Mouse (Mus musculus) CH12.LX (cell line): ENCODE results near the gene Vac14.

Experiments
- CHD1 ChIP-seq: IDR thresholded peaks from 2 replicates; pipeline ENCODE4 v1.6.1; 2012; ENCODE audit warnings: low read depth, low read length, improper control_type of control experiment, inconsistent platforms
- CHD2 ChIP-seq: IDR thresholded peaks from 2 replicates; pipeline ENCODE4 v1.6.1; 2011; ENCODE audit warnings: low read length, improper control_type of control experiment
- CTCF ChIP-seq, 2 experiments: IDR thresholded peaks in 1 of 2; conservative IDR thresholded peaks in 1 of 2; 2 replicates each; pipeline ENCODE4 v1.5.1; 2011 to 2012; ENCODE audit warnings: low read depth in 2 of 2, low read length in 2 of 2, improper control_type of control experiment in 1 of 2, inconsistent platforms in 1 of 2, mild to moderate bottlenecking in 1 of 2, moderate library complexity in 1 of 2
- ELF1 ChIP-seq: IDR thresholded peaks from 2 replicates; pipeline ENCODE4 v1.6.1; 2014; ENCODE audit warnings: low read depth, mild to moderate bottlenecking, inconsistent platforms, low read length, improper control_type of control experiment
- EP300 ChIP-seq: IDR thresholded peaks from 2 replicates; pipeline ENCODE4 v1.6.1; 2011; ENCODE audit warnings: low read length, improper control_type of control experiment
- ETS1 ChIP-seq: conservative IDR thresholded peaks from 2 replicates; pipeline ENCODE4 v1.6.1; 2012; ENCODE audit warnings: low read depth, mild to moderate bottlenecking, inconsistent platforms, low read length, improper control_type of control experiment, moderate library complexity
- HCFC1 ChIP-seq: IDR thresholded peaks from 2 replicates; pipeline ENCODE4 v1.6.1; 2012; ENCODE audit warnings: low read depth, mild to moderate bottlenecking, inconsistent platforms, low read length, improper control_type of control experiment
- MAFK ChIP-seq: IDR thresholded peaks from 2 replicates; pipeline ENCODE4 v1.6.1; 2011; ENCODE audit warnings: low read length, improper control_type of control experiment; ENCODE audit not compliant: insufficient replicate concordance
- POLR2A ChIP-seq: IDR thresholded peaks from 2 replicates; pipeline ENCODE4 v1.6.1; 2011; ENCODE audit warnings: low read depth, mild to moderate bottlenecking, improper control_type of control experiment, low read length
- POLR2AphosphoS2 ChIP-seq: IDR thresholded peaks from 2 replicates; pipeline ENCODE4 v1.6.1; 2011; ENCODE audit warnings: low read depth, low read length, improper control_type of control experiment
- SMC3 ChIP-seq: IDR thresholded peaks from 2 replicates; pipeline ENCODE4 v1.6.1; 2011; ENCODE audit warnings: low read depth, low read length, improper control_type of control experiment
- USF1 ChIP-seq: IDR thresholded peaks from 2 replicates; pipeline ENCODE4 v1.6.1; 2014; ENCODE audit warnings: low read depth, mild to moderate bottlenecking, inconsistent platforms, low read length, improper control_type of control experiment
- ZNF384 ChIP-seq: IDR thresholded peaks from 2 replicates; pipeline ENCODE4 v1.6.1; 2012; ENCODE audit warnings: low read depth, low read length, improper control_type of control experiment, inconsistent platforms

DNA sequence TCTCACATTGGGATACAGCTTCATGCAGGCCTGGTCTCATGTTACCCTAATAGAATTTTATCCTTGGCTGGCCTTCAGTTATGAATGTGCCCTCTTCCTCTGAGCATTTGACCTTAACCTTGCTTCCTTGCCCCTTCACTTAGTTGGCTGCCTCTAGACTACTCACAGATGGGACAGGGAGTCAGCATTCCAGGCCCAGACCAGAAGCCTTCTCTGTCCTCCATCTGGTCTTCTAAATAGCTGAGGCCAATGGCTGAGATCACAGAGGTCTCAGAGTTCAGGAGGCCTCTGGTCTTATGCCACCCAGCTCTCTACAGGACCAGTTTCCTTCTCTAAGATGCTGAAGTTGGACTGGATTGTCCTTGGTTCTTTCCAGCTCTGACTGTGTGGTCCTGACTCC, 41.7 kb downstream of the Vac14 start:
- TF ChIP-seq CTCF (conservative IDR thresholded peaks at IDR 0.05 in 1 of 2, IDR thresholded peaks at IDR 0.05 in 1 of 2; ENCODE audit: low read depth in 2 of 2, low read length in 2 of 2) (no peak), SMC3 (no peak), MAFK (no peak), ELF1 (no peak), CHD2 (no peak), CHD1 (no peak), EP300 (no peak), ZNF384 (no peak), HCFC1 (no peak), POLR2AphosphoS2 (no peak), USF1 (no peak), POLR2A (no peak), ETS1 (no peak)
